Mouse (Mus musculus) embryo, embryonic 11 days (tissue): ENCODE measurements around the gene St6galnac3.
"Not testable (repeated sequence)": the region's sequence is repeated elsewhere in the genome, so short reads cannot be mapped to it uniquely, and the experiment has no call there.

ENCODE experiments used
- DNase-seq: peaks from one replicate; pipeline ENCODE4 v3.0.0-alpha.2; 2015

St6galnac3 gene

GRCm38 (mm10) chr3:153399574-153399973 is 325.4 kb downstream of the St6galnac3 start:
- no peak for DNase-seq

- DNase-seq, result no peak
Measured at GRCm38 (mm10) chr3:153397726-153398125, 327.2 kb downstream of the St6galnac3 start.

DNA sequence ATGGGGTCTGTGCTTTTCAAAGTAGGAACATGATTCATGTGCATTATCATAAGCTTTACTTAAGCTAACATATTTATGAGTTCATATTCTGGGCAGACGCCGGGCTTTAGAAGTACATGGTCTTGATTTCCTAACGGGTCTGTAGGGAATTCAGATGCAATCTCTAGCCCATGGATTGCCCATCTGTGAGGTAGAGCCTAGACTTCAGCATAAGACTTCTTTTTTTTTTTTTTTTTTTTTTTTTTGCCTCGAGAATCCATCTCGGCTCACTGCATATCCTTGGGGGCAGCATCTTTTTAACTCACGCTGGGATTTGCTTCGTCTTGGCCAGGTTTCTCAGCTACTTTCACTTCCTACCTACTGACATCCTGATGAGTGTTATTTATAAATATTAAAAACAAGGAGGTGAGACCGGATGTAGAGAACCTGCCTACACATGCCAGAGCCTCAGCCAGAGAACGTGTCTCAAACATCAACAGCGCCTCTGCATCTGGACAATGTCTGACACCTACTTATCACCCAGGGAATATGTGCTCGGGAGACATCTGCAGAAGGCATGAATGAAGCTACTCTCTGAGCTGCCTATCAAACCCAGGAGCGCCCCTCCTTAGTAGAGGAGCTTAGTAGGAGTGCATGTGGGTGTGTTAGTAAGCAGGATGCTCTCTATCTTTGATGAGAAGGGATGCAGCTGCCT is 328.5 kb downstream of the St6galnac3 start:
- no peak for DNase-seq

- no peak for DNase-seq
Measured at GRCm38 (mm10) chr3:153395351-153395750, 329.6 kb downstream of the St6galnac3 start.

DNA sequence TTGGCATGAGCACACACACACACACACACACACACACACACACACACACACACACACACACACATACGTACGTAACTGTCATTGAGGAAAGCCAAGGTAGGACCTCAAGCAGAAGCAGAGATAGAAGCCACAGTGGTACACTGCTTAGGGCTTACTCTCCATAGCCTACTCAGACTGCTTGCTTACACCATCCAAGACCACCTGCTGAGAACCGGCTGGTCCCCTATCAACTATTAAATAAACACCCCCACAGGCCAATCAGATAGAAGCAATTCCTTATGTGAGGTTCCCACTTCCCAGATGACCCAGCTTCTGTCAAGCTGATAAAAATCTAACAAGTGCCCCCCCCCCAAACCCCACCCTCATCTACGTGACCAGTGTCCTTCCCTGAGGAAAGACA is 330.2 kb downstream of the St6galnac3 start:
- DNase-seq, result no peak

DNA sequence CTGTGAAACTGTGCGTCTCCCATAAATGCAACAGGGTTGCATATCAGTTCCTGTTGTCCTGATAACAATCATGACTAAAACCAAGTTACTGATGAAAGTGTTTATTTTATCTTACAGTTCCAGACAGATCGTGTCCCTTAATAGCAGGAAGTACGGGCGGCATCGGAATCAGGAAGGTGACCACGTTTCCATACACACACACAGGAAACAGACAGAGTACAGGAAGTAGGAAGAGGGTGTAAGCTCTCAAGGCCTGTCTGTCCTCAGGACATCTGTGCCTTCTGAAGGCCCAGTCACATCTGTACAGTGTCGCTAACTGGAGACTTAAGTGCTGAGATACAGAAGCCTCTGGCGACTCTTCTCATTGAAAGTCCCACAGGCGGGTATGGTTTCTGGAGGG is 330.8 kb downstream of the St6galnac3 start:
- DNase-seq, result no peak

GRCm38 (mm10) chr3:153391451-153391850 is 333.5 kb downstream of the St6galnac3 start:
- not testable (repeated sequence) for DNase-seq

- not testable (repeated sequence) for DNase-seq
Measured at GRCm38 (mm10) chr3:153384651-153385050, 340.3 kb downstream of the St6galnac3 start.

GRCm38 (mm10) chr3:153383656-153384055 is 341.3 kb downstream of the St6galnac3 start:
- no peak for DNase-seq

DNA sequence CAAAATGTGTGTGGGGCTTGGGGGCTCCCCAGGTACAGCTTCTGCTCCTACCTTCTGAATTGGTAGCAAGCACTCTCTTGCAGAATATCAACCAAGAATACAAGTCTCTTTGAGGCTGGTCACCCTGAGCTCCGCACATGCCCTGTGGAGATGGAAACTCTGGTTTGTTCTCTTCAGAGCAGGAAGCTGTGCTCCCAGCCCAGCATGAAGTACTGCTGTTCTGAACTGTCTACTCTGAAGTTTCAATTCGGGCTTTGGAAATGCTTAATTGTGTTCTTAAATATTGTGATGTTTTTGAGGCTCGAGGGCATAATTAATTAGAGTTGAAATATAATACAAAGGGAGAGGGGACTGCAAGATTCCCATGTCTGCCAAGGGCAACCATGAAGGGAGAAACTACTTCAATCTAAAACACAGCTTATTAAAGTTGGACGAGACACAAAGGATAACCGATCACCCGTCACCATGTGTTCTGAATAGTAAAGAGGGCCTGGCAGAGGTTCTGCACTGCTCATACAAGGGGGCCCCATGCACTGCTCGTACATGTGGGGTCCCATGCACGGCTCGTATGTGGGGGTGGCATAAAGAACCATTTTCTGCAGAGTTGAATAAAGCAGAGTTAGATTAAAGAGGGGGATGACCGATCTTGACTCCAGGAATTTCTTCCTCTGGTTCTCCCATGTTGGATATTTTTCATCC is 359.8 kb downstream of the St6galnac3 start:
- DNase-seq, result no peak

- no peak for DNase-seq
Measured at GRCm38 (mm10) chr3:153364366-153364765, 360.6 kb downstream of the St6galnac3 start.

DNA sequence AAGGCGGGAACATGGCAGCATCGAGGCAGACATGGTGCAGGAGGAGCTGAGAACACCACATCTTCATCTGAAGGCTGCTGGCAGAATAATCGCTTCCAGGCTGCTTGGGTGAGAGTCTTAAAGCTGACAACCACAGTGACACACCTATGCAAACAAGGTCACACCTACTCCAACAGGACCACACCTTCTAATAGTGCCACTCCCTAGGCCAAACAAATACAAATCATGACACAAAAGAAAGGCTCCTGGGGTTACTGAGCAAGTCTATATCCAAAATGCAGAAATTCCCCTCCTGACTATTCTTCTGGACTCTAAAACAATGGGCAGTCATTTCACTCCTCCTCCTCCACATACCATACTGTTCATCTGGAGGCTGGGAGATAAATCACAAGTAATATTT is 365.0 kb downstream of the St6galnac3 start:
- no peak for DNase-seq

DNA sequence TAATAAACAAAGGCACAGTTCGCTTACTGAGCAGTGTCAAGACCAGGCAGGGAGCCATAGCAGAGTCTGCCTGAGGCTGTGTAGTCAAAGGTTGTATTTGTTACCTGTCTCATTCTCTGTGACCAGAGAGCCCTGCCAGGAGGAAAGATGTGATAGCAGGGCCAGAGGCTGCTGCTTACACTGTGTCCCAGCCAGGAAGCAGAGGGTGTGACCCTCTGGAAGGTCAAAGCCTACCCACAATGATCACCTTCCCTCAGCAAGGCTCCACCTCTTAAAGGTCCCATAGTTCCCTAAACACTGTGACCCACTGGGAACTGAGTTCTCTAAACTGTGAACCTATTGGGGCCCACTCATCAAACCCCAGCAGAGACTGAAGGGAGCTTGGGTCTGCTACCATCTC is 368.9 kb downstream of the St6galnac3 start:
- DNase-seq, result no peak

- DNase-seq, result no peak
Measured at GRCm38 (mm10) chr3:153354988-153355297, 370.0 kb downstream of the St6galnac3 start.

GRCm38 (mm10) chr3:153354186-153354987 is 370.6 kb downstream of the St6galnac3 start:
- DNase-seq, result no peak

DNA sequence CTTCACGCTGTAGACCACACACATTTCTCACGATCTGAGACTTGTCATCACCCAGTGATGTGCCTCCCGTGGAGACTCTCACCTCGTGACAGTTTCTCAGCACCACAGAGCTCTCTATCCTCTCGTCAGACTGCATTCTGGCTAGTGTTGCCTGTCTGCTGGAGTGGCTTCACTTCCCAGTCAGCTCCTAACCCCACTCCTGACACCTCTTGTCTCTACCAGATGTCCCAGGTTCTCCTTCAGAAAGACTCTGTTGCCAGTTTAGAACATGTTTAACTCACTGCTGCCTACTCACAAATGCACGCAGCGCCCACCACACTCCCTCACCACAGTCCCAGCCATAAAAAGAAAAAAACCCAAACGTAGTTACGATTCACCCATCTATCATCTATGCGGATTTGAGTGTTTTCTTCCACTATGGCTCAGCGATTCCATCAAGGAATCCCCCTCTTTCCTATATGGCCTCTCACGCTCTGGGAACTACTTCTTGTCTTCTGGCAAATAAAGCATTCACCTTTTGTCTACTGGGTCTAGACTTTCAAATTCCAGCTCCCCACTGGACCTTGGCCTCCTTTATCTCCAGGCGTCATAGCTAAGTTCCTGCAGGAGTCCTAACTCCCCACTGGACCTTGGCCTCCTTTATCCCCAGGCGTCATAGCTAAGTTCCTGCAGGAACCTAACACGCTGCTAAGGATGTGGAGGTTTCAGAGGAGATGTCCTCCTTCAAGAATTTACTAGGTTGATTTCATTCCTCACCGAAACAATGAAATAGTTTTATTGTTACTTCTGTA is 371.5 kb downstream of the St6galnac3 start:
- no peak for DNase-seq

GRCm38 (mm10) chr3:153349981-153350380 is 375.0 kb downstream of the St6galnac3 start:
- peak; percentile 25 for DNase-seq

- no peak for DNase-seq
Measured at GRCm38 (mm10) chr3:153348797-153349465, 376.0 kb downstream of the St6galnac3 start.

- no peak for DNase-seq
Measured at GRCm38 (mm10) chr3:153344979-153345378, 380.0 kb downstream of the St6galnac3 start.

GRCm38 (mm10) chr3:153339940-153340339 is 385.0 kb downstream of the St6galnac3 start:
- no peak for DNase-seq

GRCm38 (mm10) chr3:153339091-153339490 is 385.9 kb downstream of the St6galnac3 start:
- no peak for DNase-seq

GRCm38 (mm10) chr3:153337779-153338178 is 387.2 kb downstream of the St6galnac3 start:
- no peak for DNase-seq
